Mouse (Mus musculus): ENCODE results near the gene Zfp14. TPM values are rescaled to one million over a fixed set of nuclear protein-coding genes. Genes with fewer than 3 reads are reported as not detected.
A peak's percentile ranks its signal among the peaks of the same experiment; 100 is the strongest.

Zfp14 gene
- total and polyA plus RNA-seq, 3 experiments: 0.05 TPM; not detected in 2

DNA sequence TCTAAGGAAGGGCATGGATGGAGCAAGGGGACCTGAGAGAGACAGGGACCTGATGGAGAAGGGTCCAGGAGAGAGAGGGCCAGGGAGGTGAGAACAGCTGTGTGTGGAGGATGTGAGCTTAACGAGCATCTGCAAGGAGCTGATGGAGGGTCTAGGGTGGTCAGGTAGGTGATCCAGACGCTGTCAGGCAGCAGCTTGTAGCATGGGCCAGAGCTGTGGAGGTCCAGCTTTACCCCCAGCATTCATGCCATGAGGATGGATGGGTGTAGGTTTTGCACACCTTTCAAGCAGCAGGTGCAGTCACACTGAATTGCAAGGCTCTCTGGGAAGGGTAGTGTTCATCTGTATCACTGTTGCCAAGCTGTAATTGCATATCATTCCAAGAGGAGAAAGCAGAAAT, 31.6 kb downstream of the Zfp14 start:
- DNase-seq (ENCODE audit: low spot score) (no peak), ATAC-seq (ENCODE audit: extremely low read depth, insufficient number of reproducible peaks, low FRiP score, poor library complexity, severe bottlenecking) (no peak)
- Histone ChIP-seq H3K36me3 (replicated peaks) (peaks cover 91% of the 10 kb centered on the region), H3K4me3 (ENCODE audit: low read depth, low read length) (no peak overlapping the region), H3K27me3 (ENCODE audit: insufficient read depth, low read length) (no peaks in the 10 kb centered on the region), H3K9me3 (replicated peaks) (no peaks in the 10 kb centered on the region), H3K4me1 (ENCODE audit: insufficient read depth, low read depth, low read length) (no peaks in the 10 kb centered on the region; the same call in 1 of the 2 replicates)
- no peak for TF ChIP-seq CTCF (IDR thresholded peaks at IDR 0.05; ENCODE audit: low read depth, low read length)
- no peak for TF ChIP-seq GATA2 (IDR thresholded peaks at IDR 0.05; ENCODE audit: borderline replicate concordance, low read depth, low read length)
- no peak for TF ChIP-seq GATA1 (IDR thresholded peaks at IDR 0.05; ENCODE audit: borderline replicate concordance, low read length)
- TF ChIP-seq TAL1 (conservative IDR thresholded peaks at IDR 0.05; ENCODE audit: low read depth, low read length): no peak
- no peak for TF ChIP-seq POLR2AphosphoS5 (IDR thresholded peaks at IDR 0.05; ENCODE audit: insufficient replicate concordance, low read depth, low read length)

DNA sequence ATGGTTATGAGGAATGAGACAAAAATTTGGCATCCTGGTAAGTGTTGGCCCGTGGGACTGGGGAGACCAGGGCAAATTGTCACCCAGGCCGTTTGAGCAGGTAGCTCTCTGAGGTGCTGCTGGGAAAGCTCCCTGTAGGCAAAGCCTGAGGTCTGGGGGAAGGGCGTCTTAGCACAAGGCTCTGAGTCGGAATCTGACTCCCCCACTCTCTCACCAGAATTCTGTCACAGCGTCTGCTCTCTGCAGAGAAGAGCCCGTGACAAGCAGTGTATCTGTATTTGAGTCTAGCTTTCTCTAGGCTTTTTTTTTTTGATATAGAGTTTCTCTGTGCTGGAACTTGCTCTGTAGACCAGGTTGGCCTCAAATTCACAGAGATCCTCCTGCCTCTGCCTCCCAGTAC, 34.0 kb downstream of the Zfp14 start:
- ATAC-seq (ENCODE audit: extremely low read depth, insufficient number of reproducible peaks, low FRiP score, poor library complexity, severe bottlenecking) (no peak), DNase-seq (ENCODE audit: low spot score) (no peak)
- H3K4me3 ChIP-seq (ENCODE audit: low read depth, low read length): no peak overlapping the region
- H3K27me3 ChIP-seq (ENCODE audit: insufficient read depth, low read length): no peaks in the 10 kb centered on the region
- H3K4me1 ChIP-seq (ENCODE audit: insufficient read depth, low read depth, low read length): no peaks in the 10 kb centered on the region
- no peak for TF ChIP-seq GATA2 (IDR thresholded peaks at IDR 0.05; ENCODE audit: borderline replicate concordance, low read depth, low read length)
- TF ChIP-seq CTCF (IDR thresholded peaks at IDR 0.05; ENCODE audit: low read depth, low read length): no peak
- no peak for TF ChIP-seq GATA1 (IDR thresholded peaks at IDR 0.05; ENCODE audit: borderline replicate concordance, low read length)
- TF ChIP-seq TAL1 (conservative IDR thresholded peaks at IDR 0.05; ENCODE audit: low read depth, low read length): no peak
- no peak for TF ChIP-seq POLR2AphosphoS5 (IDR thresholded peaks at IDR 0.05; ENCODE audit: insufficient replicate concordance, low read depth, low read length)
- H3K36me3 ChIP-seq (replicated peaks): peaks cover 89% of the 10 kb centered on the region
- no peaks in the 10 kb centered on the region for H3K9me3 ChIP-seq (replicated peaks)

DNA sequence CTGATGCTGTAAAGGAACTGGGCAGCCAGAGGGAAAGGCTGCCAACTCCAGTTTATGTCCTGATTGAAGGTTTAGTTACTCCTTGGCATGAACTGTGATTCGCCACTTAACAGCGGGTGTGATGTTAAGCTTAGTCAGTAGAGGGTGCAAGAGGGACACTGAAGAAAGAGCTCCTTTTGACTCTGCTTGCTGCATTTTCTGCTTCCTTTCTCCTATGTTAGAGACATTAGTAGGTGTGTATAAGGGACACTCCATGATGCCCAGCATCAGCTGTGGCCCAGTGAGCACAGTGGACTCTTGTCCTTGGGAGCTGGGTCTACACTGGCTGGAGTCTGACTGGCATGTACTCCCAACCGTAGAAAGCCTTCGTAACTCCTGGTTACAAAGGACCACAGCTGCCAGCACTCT, 38.2 kb downstream of the Zfp14 start:
- ATAC-seq (ENCODE audit: extremely low read depth, insufficient number of reproducible peaks, low FRiP score, poor library complexity, severe bottlenecking) (no peak), DNase-seq (ENCODE audit: low spot score) (peak; percentile 29)
- TF ChIP-seq CTCF (IDR thresholded peaks at IDR 0.05; ENCODE audit: low read depth, low read length) (0 out of 2 replicates have a peak, but pooled peaks have one; percentile 16), TAL1 (conservative IDR thresholded peaks at IDR 0.05; ENCODE audit: low read depth, low read length) (no peak), GATA1 (IDR thresholded peaks at IDR 0.05; ENCODE audit: borderline replicate concordance, low read length) (no peak), POLR2AphosphoS5 (IDR thresholded peaks at IDR 0.05; ENCODE audit: insufficient replicate concordance, low read depth, low read length) (no peak), GATA2 (IDR thresholded peaks at IDR 0.05; ENCODE audit: borderline replicate concordance, low read depth, low read length) (no peak)
- no peaks in the 10 kb centered on the region; the same call in 1 of the 2 replicates for H3K4me1 ChIP-seq (ENCODE audit: insufficient read depth, low read depth, low read length)
- H3K36me3 ChIP-seq (replicated peaks): peaks cover 89% of the 10 kb centered on the region
- no peak overlapping the region for H3K4me3 ChIP-seq (ENCODE audit: low read depth, low read length)
- H3K27me3 ChIP-seq (ENCODE audit: insufficient read depth, low read length): no peaks in the 10 kb centered on the region
- no peaks in the 10 kb centered on the region for H3K9me3 ChIP-seq (replicated peaks)

DNA sequence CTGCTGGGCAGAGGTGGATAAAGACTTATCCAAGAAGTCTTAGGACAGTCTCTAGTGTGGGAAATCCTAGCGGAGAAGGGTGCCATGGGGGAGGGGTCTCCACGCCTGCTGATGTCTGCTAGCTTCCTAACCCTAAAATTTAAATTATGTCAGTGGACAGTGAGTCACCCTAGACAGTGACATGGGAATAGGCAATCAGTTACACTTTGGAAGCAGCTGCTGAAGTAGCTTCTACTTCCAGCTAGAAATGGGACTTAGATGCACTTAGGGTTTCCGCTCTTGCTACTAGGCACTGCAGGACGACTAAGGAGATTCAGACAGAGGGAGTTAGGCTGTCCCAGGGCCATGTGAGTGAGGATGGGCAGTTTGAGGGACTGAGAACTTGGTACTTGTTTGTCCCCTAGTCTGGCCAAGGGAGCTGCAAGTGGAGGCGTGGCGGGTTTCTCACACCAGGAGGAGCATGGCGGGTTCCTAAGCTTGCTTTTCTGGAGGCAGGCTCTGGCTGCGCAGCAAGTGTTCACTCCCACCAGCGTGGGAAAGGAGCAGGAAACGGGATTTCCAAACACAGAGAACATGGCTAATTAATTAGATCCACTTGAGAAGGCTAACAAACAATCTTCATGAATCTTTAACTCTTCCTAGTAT, 40.5 kb downstream of the Zfp14 start:
- ATAC-seq (ENCODE audit: extremely low read depth, insufficient number of reproducible peaks, low FRiP score, poor library complexity, severe bottlenecking): no peak
- TF ChIP-seq TAL1 (conservative IDR thresholded peaks at IDR 0.05; ENCODE audit: low read depth, low read length) (no peak), POLR2AphosphoS5 (IDR thresholded peaks at IDR 0.05; ENCODE audit: insufficient replicate concordance, low read depth, low read length) (no peak)
- no peak overlapping the region for H3K4me3 ChIP-seq (ENCODE audit: low read depth, low read length)
- DNase-seq (ENCODE audit: low spot score): no peak
- H3K4me1 ChIP-seq (ENCODE audit: insufficient read depth, low read depth, low read length): no peaks in the 10 kb centered on the region; the same call in 1 of the 2 replicates
- H3K27me3 ChIP-seq (ENCODE audit: insufficient read depth, low read length): no peaks in the 10 kb centered on the region
- H3K9me3 ChIP-seq (replicated peaks): no peaks in the 10 kb centered on the region
- peaks cover 89% of the 10 kb centered on the region for H3K36me3 ChIP-seq (replicated peaks)

DNA sequence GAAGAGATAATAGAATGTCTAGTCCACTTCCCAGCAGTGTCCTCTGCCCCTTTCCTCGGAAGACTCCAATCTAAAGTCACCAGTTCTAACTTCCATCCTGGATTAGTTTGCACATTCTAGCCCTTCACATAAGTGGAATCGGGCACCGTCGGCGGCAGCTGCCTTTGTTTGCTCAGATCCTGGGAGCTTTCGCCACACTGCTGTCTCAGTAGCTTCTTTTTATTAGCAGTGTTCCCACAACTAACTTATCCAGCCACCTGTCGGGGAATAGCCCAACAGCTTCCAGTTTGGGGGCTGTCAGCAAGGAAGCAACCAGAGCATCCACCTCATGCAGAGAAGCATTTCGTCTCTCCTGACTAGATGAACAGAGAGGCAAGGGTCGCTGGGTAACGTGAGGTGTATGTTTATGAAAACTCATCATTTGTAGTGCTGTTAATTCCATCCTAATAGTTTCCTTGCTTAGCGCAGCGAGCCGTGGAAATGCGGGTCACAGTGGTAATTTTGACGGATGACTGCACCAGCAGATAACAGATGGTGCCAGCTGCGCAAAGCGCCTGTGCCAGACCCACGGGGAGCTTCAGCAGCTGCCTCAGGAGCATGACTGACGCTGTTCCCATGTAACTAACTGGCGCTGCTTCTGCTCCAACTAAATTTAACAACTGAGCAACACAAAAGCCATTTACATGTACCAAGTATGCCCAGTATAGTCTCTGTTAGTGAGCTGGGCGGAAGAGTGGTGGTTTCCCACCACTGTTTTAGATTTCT, 41.7 kb downstream of the Zfp14 start:
- Histone ChIP-seq H3K4me3 (ENCODE audit: low read depth, low read length) (no peak overlapping the region), H3K9me3 (replicated peaks) (no peaks in the 10 kb centered on the region), H3K36me3 (replicated peaks) (peaks cover 88% of the 10 kb centered on the region), H3K4me1 (ENCODE audit: insufficient read depth, low read depth, low read length) (no peaks in the 10 kb centered on the region; the same call in 1 of the 2 replicates), H3K27me3 (ENCODE audit: insufficient read depth, low read length) (no peaks in the 10 kb centered on the region)
- DNase-seq (ENCODE audit: low spot score) (no peak), ATAC-seq (ENCODE audit: extremely low read depth, insufficient number of reproducible peaks, low FRiP score, poor library complexity, severe bottlenecking) (no peak)
- TF ChIP-seq GATA2 (IDR thresholded peaks at IDR 0.05; ENCODE audit: borderline replicate concordance, low read depth, low read length) (no peak), TAL1 (conservative IDR thresholded peaks at IDR 0.05; ENCODE audit: low read depth, low read length) (no peak), CTCF (IDR thresholded peaks at IDR 0.05; ENCODE audit: low read depth, low read length) (no peak), GATA1 (IDR thresholded peaks at IDR 0.05; ENCODE audit: borderline replicate concordance, low read length) (no peak), POLR2AphosphoS5 (IDR thresholded peaks at IDR 0.05; ENCODE audit: insufficient replicate concordance, low read depth, low read length) (no peak)

DNA sequence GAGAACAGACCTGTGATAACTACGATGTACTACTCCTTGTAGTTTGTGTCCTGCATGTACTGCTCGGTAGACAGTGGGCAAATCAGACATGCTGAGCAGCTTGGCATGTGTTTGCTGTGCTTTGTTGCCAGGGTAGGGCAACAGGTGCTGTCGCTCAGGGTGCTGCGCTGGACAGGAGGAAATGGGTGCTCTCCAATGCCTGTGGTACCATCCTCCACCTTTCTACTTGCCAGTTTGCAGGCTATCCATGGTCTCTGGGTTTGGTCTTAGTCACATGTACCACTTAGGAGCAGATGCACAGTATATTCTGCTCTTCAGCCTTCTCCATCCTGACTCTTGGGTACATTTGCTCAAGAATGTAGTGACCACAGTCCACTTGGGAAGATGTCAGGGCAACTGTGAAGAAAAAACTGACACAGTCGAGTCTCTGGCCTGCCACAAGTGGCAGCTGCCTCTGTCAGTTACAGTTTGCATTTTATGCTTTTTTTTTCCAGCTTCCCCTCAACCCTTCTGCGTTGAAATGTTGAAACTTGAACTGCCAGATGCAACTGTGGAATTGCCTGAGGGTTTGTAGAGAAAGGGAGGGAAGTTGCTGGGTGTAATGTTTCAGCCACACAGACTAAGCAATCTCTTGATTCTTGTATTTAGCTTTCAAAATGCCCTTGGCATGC, 43.0 kb downstream of the Zfp14 start:
- peaks cover 80% of the 10 kb centered on the region for H3K36me3 ChIP-seq (replicated peaks)
- no peaks in the 10 kb centered on the region for H3K9me3 ChIP-seq (replicated peaks)
- H3K4me3 ChIP-seq (ENCODE audit: low read depth, low read length): no peak overlapping the region
- ATAC-seq (ENCODE audit: extremely low read depth, insufficient number of reproducible peaks, low FRiP score, poor library complexity, severe bottlenecking) (no peak), DNase-seq (ENCODE audit: low spot score) (no peak)
- no peaks in the 10 kb centered on the region; the same call in 1 of the 2 replicates for H3K4me1 ChIP-seq (ENCODE audit: insufficient read depth, low read depth, low read length)
- no peaks in the 10 kb centered on the region for H3K27me3 ChIP-seq (ENCODE audit: insufficient read depth, low read length)
- TF ChIP-seq CTCF (IDR thresholded peaks at IDR 0.05; ENCODE audit: low read depth, low read length): no peak
- no peak for TF ChIP-seq GATA2 (IDR thresholded peaks at IDR 0.05; ENCODE audit: borderline replicate concordance, low read depth, low read length)
- TF ChIP-seq GATA1 (IDR thresholded peaks at IDR 0.05; ENCODE audit: borderline replicate concordance, low read length): no peak
- TF ChIP-seq POLR2AphosphoS5 (IDR thresholded peaks at IDR 0.05; ENCODE audit: insufficient replicate concordance, low read depth, low read length): no peak

All from G1E (cell line).